Comparison of ENCODE assay signal across 11 mouse cellular contexts in genomic region chr11:45992087-45992486, GRCm38 (mm10). TPM values are rescaled to one million over a fixed set of nuclear protein-coding genes. Genes with fewer than 3 reads are reported as not detected.
A peak's percentile ranks its signal among the peaks of the same experiment; 100 is the strongest.
DNase-seq lines count a peak whose midpoint lies in the region; ATAC-seq and TF ChIP-seq lines count a peak whose summit lies in the region.
"Had no signal": no experiment of that assay in that cellular context is flagged by ENCODE, and none has a peak within 500 bp of the region (broad histone marks: within the 10 kb centered on the region; RNA-seq: fewer than 3 reads in every experiment).

No protein-coding gene starts in this region.

- no peak overlapping the region for H3K27ac ChIP-seq in heart, embryonic 12.5 days (ENCODE audit: poor library complexity, severe bottlenecking)
- no peak overlapping the region for H3K27ac ChIP-seq in hindbrain, embryonic 13.5 days
- no peak overlapping the region for H3K27ac ChIP-seq in midbrain, embryonic 11.5 days (ENCODE audit: low read depth, low read length)
- no peak overlapping the region for H3K27ac ChIP-seq in left cerebral cortex, adult 2 months
- H3K27ac ChIP-seq: liver, embryonic 14.5 days had no signal

- H3K4me2 ChIP-seq in heart, embryonic 12.5 days, result peak overlapping the region; percentile 74
- H3K4me2 ChIP-seq in hindbrain, embryonic 13.5 days, result peak overlapping the region; percentile 47
- peak overlapping the region; percentile 41 for H3K4me2 ChIP-seq in midbrain, embryonic 11.5 days

- intact Hi-C loops in left cerebral cortex, adult 2 months (cut with DNase I), result no loop called here

- TF ChIP-seq CTCF in left cerebral cortex, adult 2 months (IDR thresholded peaks at IDR 0.05), result no peak

- H3K27me3 ChIP-seq in heart, embryonic 12.5 days (replicated peaks), result 0 out of 2 replicates have a peak, but pooled peaks cover 5% of the 10 kb centered on the region
- peaks cover 13% of the 10 kb centered on the region; the same call in 1 of the 2 replicates for H3K27me3 ChIP-seq in hindbrain, embryonic 13.5 days
- H3K27me3 ChIP-seq in midbrain, embryonic 11.5 days (ENCODE audit: control insufficient read depth, insufficient read depth, low read length), result no peaks in the 10 kb centered on the region; the same call in 1 of the 2 replicates

- DNase-seq in heart, adult 18-20 months, result no peak
- peak; percentile 17 for DNase-seq in R1 (ENCODE audit: low read depth, low spot score)
- no peak for DNase-seq in midbrain, embryonic 11.5 days (ENCODE audit: low spot score, missing footprints)
- DNase-seq in adrenal gland, postnatal 14 days, result no peak
- DNase-seq in left cerebral cortex, adult 2 months (ENCODE audit: extremely low spot score in 1 of 2, low spot score in 2 of 2), result no peak
- DNase-seq in kidney, postnatal 25 days, result no peak
- DNase-seq: adrenal gland, adult 8-10 months had no signal

- peak overlapping the region; percentile 42 for H3K4me3 ChIP-seq in heart, embryonic 12.5 days
- no peak overlapping the region for H3K4me3 ChIP-seq in hindbrain, embryonic 13.5 days
- H3K4me3 ChIP-seq in midbrain, embryonic 11.5 days (ENCODE audit: low read depth, low read length), result no peak overlapping the region
- H3K4me3 ChIP-seq in left cerebral cortex, adult 2 months, result no peak overlapping the region

- no peaks in the 10 kb centered on the region for H3K36me3 ChIP-seq in heart, embryonic 12.5 days
- H3K36me3 ChIP-seq in hindbrain, embryonic 13.5 days, result no peaks in the 10 kb centered on the region
- no peaks in the 10 kb centered on the region for H3K36me3 ChIP-seq in midbrain, embryonic 11.5 days (ENCODE audit: control insufficient read depth, insufficient read depth, low read length)

- no peak for ATAC-seq in heart, embryonic 12.5 days (ENCODE audit: insufficient number of reproducible peaks, low FRiP score)
- ATAC-seq in hindbrain, embryonic 13.5 days (ENCODE audit: low FRiP score), result no peak
- ATAC-seq in midbrain, embryonic 11.5 days (ENCODE audit: low FRiP score), result no peak
- ATAC-seq: CD4-positive, CD25-positive, alpha-beta regulatory T cell, adult 4 months had no signal

- H3K4me1 ChIP-seq in heart, embryonic 12.5 days (replicated peaks), result 0 out of 2 replicates have a peak, but pooled peaks cover 8% of the 10 kb centered on the region
- H3K4me1 ChIP-seq in hindbrain, embryonic 13.5 days (replicated peaks), result peaks cover 5% of the 10 kb centered on the region
- H3K4me1 ChIP-seq in midbrain, embryonic 11.5 days (ENCODE audit: control insufficient read depth, insufficient read depth, low read length), result peaks cover 2% of the 10 kb centered on the region; the same call in 1 of the 2 replicates

- WGBS in heart, embryonic 12.5 days, result 40% methylated on average over 13 of the region's 13 CpGs
- 49% methylated on average over 13 of the region's 13 CpGs for WGBS in hindbrain, embryonic 13.5 days
- 56% methylated on average over 13 of the region's 13 CpGs for WGBS in midbrain, embryonic 11.5 days

- no peaks in the 10 kb centered on the region for H3K9me3 ChIP-seq in heart, embryonic 12.5 days (replicated peaks)
- no peaks in the 10 kb centered on the region for H3K9me3 ChIP-seq in hindbrain, embryonic 13.5 days
- H3K9me3 ChIP-seq in midbrain, embryonic 11.5 days (ENCODE audit: control insufficient read depth, low read length), result no peaks in the 10 kb centered on the region

- peak overlapping the region; percentile 62; the same call in 1 of the 2 replicates for H3K9ac ChIP-seq in heart, embryonic 12.5 days
- no peak overlapping the region for H3K9ac ChIP-seq in hindbrain, embryonic 13.5 days
- peak overlapping the region; percentile 7; the same call in 1 of the 2 replicates for H3K9ac ChIP-seq in midbrain, embryonic 11.5 days (ENCODE audit: low read length)
- H3K9ac ChIP-seq: liver, embryonic 14.5 days had no signal

RNA-seq across cellular contexts. Expression of gene Sox30, which starts 12.0 kb away (rescaled TPM):
- 0.46 and 0.64 TPM in 2 replicates for polyA plus RNA-seq in heart, embryonic 12.5 days (2016; fragmentation: Nextera tagmentation; extraction: Ambion mirVana)
- total RNA-seq in heart, adult 18-20 months (2021), result under 1 TPM in 1 of 2 experiments, not detected in 1; 0.13 TPM
- 0.10 and 0.17 TPM in 2 replicates for polyA plus RNA-seq in hindbrain, embryonic 13.5 days (2015; fragmentation: Nextera tagmentation; extraction: Ambion mirVana)
- 0.18 and 0.21 TPM in 2 replicates for polyA plus RNA-seq in midbrain, embryonic 11.5 days (2014; fragmentation: Nextera tagmentation; extraction: Ambion mirVana)
- total RNA-seq in adrenal gland, postnatal 14 days (2021), result 0.26 and 0.45 TPM in 2 replicates
- under 1 TPM; 0.12 to 0.25 TPM for total RNA-seq in left cerebral cortex, adult 2 months (2021)
- polyA plus RNA-seq: CD4-positive, CD25-positive, alpha-beta regulatory T cell, adult 4 months had no signal

RNA-seq across cellular contexts. Expression of gene Thg1l, which starts 36.8 kb away (rescaled TPM):
- polyA plus RNA-seq in heart, embryonic 12.5 days (2016; fragmentation: Nextera tagmentation; extraction: Ambion mirVana), result 8.6 and 9.2 TPM in 2 replicates
- 1 to 10 TPM; 4.4 to 4.9 TPM for total RNA-seq in heart, adult 18-20 months (2021)
- polyA plus RNA-seq in hindbrain, embryonic 13.5 days (2015; fragmentation: Nextera tagmentation; extraction: Ambion mirVana), result 10.4 and 12.0 TPM in 2 replicates
- 14.6 and 14.7 TPM in 2 replicates for polyA plus RNA-seq in midbrain, embryonic 11.5 days (2014; fragmentation: Nextera tagmentation; extraction: Ambion mirVana)
- total RNA-seq in adrenal gland, postnatal 14 days (2021), result 15.3 and 19.1 TPM in 2 replicates
- total RNA-seq in left cerebral cortex, adult 2 months (2021), result 10 to 100 TPM; 10.4 to 12.2 TPM

RNA-seq across cellular contexts. Expression of gene Lsm11, which starts 47.4 kb away (rescaled TPM):
- 13.1 and 14.3 TPM in 2 replicates for polyA plus RNA-seq in heart, embryonic 12.5 days (2016; fragmentation: Nextera tagmentation; extraction: Ambion mirVana)
- total RNA-seq in heart, adult 18-20 months (2021), result 1 to 10 TPM; 3.4 to 4.1 TPM
- 15.1 and 15.8 TPM in 2 replicates for polyA plus RNA-seq in hindbrain, embryonic 13.5 days (2015; fragmentation: Nextera tagmentation; extraction: Ambion mirVana)
- 10.8 and 13.0 TPM in 2 replicates for polyA plus RNA-seq in midbrain, embryonic 11.5 days (2014; fragmentation: Nextera tagmentation; extraction: Ambion mirVana)
- total RNA-seq in adrenal gland, postnatal 14 days (2021), result 12.5 and 14.2 TPM in 2 replicates
- 10 to 100 TPM; 25.4 to 26.6 TPM for total RNA-seq in left cerebral cortex, adult 2 months (2021)
